Mouse (Mus musculus) forebrain, postnatal 0 days (tissue): ENCODE measurements around the gene Zfp131. TPM values are rescaled to one million over a fixed set of nuclear protein-coding genes. Genes with fewer than 3 reads are reported as not detected.
A peak's percentile ranks its signal among the peaks of the same experiment; 100 is the strongest.

Source experiments
- ATAC-seq: fragments of 200-750 bp; cut with Nextera tagmentation; 2 replicates; pipeline ENCODE4 v1.8.0; 2017; ENCODE audit warnings: mild to moderate bottlenecking, moderate library complexity
- DNase-seq: peaks from one replicate; pipeline ENCODE4 v3.0.0-alpha.2; 2015
- H3K27ac ChIP-seq: fragments of 300-500 bp; sonication (generic); 2 replicates; pipeline ENCODE4 v1.5.1; 2014; ENCODE audit warnings: low read depth, mild to moderate bottlenecking, antibody characterized with exemption, low read length, moderate library complexity, mixed read lengths
- H3K27me3 ChIP-seq: fragments of 300-500 bp; sonication (generic); 2 replicates; pipeline ENCODE4 v1.6.1; 2014; ENCODE audit warnings: mild to moderate bottlenecking, low read length, mixed read lengths; ENCODE audit not compliant: insufficient read depth
- H3K36me3 ChIP-seq: fragments of 300-500 bp; sonication (generic); 2 replicates; pipeline ENCODE4 v1.6.1; 2014; ENCODE audit warnings: mild to moderate bottlenecking, moderate library complexity; ENCODE audit not compliant: insufficient read depth
- H3K4me1 ChIP-seq: fragments of 300-500 bp; sonication (generic); 2 replicates; pipeline ENCODE4 v1.6.1; 2014; ENCODE audit warnings: antibody characterized with exemption; ENCODE audit not compliant: insufficient read depth
- H3K4me2 ChIP-seq: fragments of 300-500 bp; sonication (generic); 2 replicates; pipeline ENCODE4 v1.6.1; 2014; ENCODE audit warnings: low read depth, mild to moderate bottlenecking, moderate library complexity
- H3K4me3 ChIP-seq: fragments of 300-500 bp; sonication (generic); 2 replicates; pipeline ENCODE4 v1.5.1; 2014; ENCODE audit warnings: low read depth, low read length, mixed read lengths
- H3K9ac ChIP-seq: fragments of 300-500 bp; sonication (generic); 2 replicates; pipeline ENCODE4 v1.6.1; 2014; ENCODE audit warnings: mild to moderate bottlenecking
- H3K9me3 ChIP-seq: fragments of 300-500 bp; sonication (generic); 2 replicates; pipeline ENCODE4 v1.6.1; 2016; ENCODE audit warnings: low read length
- CTCF ChIP-seq: sonication (generic); IDR thresholded peaks from 2 replicates; pipeline ENCODE4 v1.5.1; 2016; ENCODE audit warnings: antibody characterized with exemption, control low read depth, low read depth
- WGBS: fragments of 180-500 bp; shearing (Covaris S2); extraction: QIAGEN DNeasy Blood & Tissue Kit; methylation state at CpG from one replicate; pipeline ENCODE4 v1.1.7; 2014; 5-methylcytosine and 5-hydroxymethylcytosine counted together
- polyA plus RNA-seq: library from polyadenylated mRNA; unstranded; fragments of >200 nt; fragmentation: Nextera tagmentation; extraction: Ambion mirVana; gene quantifications from 2 replicates; pipeline ENCODE4 v1.2.1, GENCODE M21; 2015
- total RNA-seq: library from RNA; depleted of rRNA; stranded (reverse); fragments of >200 nt; gene quantifications from 2 replicates; pipeline ENCODE4 v1.2.3, GENCODE M21; 2014

Zfp131 gene
- total and polyA plus RNA-seq, 2 experiments from 2014 or later: 27.7 to 56.7 TPM

DNA sequence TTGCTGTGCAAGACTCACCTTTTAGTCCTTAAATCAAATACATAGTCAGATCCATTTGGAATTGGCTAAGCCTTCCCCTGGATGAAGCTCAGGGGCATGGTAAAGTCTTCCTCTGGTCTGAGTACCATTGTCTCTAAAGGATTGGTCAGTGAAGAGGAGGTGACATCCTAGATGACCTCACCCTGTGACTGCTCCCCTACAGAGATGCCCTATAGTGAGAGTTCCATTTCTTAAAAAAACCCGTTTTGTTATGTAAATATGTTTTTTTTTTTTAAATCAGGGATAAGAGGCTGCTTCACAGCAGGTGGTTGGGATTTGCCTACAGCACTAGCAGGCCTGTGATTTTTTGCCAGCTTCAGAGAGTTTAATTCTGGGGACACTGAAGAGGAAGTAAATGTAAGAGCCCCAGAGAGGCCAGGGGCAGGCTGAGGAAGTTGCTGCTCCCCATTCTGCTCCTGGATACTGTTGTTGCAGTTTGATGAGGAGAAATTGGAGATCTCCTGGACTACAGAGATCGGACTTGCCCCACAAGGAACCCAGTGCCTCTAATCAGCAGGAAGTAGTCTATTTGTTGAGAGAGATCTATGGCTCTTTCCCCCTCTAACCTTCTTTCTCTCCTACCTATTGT is 27.0 kb upstream of the Zfp131 start:
- no peaks in the 10 kb centered on the region for H3K9me3 ChIP-seq
- TF ChIP-seq CTCF: no peak
- ATAC-seq (no peak), DNase-seq (no peak)
- H3K9ac ChIP-seq: no peak overlapping the region
- H3K4me2 ChIP-seq: no peak overlapping the region
- H3K4me3 ChIP-seq: no peak overlapping the region
- H3K36me3 ChIP-seq: no peaks in the 10 kb centered on the region
- H3K4me1 ChIP-seq: no peaks in the 10 kb centered on the region
- no peak overlapping the region for H3K27ac ChIP-seq
- WGBS: 16% methylated on average over 2 of the region's 2 CpGs
- no peaks in the 10 kb centered on the region for H3K27me3 ChIP-seq

DNA sequence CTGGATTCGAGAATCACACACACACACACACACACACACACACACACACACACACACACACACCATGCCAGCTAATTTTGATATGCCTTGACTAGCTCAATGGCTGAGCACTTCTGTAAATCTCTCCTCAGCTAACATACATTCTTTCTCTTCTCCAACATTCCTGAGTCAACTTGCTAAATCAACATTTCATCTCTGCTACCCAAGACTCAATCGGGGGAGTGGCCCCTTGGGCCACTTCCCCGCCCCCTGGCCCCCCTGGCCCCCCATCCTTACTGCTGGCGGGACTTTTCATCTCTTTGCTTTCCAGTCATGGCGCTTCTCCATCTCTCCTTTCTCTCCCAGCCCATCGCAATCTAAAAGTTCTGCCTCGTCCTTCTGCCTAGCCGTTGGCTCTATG is 26.1 kb upstream of the Zfp131 start:
- no peaks in the 10 kb centered on the region for H3K9me3 ChIP-seq
- ATAC-seq (no peak), DNase-seq (no peak)
- H3K27ac ChIP-seq: no peak overlapping the region
- H3K4me1 ChIP-seq: no peaks in the 10 kb centered on the region
- H3K27me3 ChIP-seq: no peaks in the 10 kb centered on the region
- no peak overlapping the region for H3K9ac ChIP-seq
- H3K36me3 ChIP-seq: no peaks in the 10 kb centered on the region
- 62% methylated on average over 8 of the region's 8 CpGs for WGBS
- H3K4me3 ChIP-seq: no peak overlapping the region
- no peak for TF ChIP-seq CTCF
- H3K4me2 ChIP-seq: no peak overlapping the region

DNA sequence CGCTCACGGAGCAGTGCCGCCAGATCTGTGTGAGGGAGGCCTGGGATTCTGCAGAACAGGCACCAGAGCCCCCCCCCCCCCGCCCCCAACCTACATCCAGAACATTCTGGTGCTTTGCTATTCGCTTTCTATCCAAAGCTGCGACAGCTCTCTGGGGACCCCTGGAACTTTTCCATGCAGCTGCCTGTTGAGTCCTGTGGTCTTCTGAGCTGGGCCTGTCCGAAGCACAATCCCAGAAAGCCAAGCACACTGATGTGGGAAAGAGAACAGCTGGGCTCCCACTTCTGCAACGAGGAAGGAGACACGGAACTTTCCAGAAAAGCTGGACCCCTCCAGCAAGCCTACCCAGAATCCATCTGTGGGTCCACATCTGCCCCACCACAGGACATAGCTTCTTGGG is 19.3 kb upstream of the Zfp131 start:
- DNase-seq (no peak), ATAC-seq (no peak)
- H3K4me3 ChIP-seq: no peak overlapping the region
- 86% methylated on average over 9 of the region's 9 CpGs for WGBS
- H3K9ac ChIP-seq: no peak overlapping the region
- H3K27ac ChIP-seq: no peak overlapping the region
- H3K27me3 ChIP-seq: no peaks in the 10 kb centered on the region
- H3K4me1 ChIP-seq: no peaks in the 10 kb centered on the region
- H3K4me2 ChIP-seq: no peak overlapping the region
- no peak for TF ChIP-seq CTCF
- no peaks in the 10 kb centered on the region for H3K36me3 ChIP-seq
- no peaks in the 10 kb centered on the region for H3K9me3 ChIP-seq

DNA sequence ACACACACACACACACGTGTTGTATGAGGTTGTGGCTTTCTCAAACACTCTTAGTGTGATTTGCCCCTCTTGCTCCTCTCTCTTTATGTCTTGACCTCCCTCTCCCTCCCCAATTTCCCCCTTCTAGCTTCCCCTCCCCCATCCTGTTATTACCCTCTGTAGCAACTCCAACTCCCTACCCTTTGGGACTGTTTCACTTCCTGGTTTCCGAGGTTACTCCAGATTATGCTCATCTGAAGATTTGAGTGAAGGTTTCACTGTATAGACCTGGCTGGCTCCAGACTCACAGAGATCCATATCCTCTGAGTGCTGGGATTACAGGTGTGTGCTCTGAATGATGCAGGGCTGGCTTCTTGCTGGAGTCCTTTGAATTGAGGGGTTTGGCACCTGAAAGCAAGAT is 18.2 kb upstream of the Zfp131 start:
- Histone ChIP-seq H3K27me3 (no peaks in the 10 kb centered on the region), H3K36me3 (no peaks in the 10 kb centered on the region), H3K4me2 (no peak overlapping the region), H3K27ac (no peak overlapping the region), H3K9me3 (no peaks in the 10 kb centered on the region), H3K4me3 (no peak overlapping the region), H3K9ac (no peak overlapping the region), H3K4me1 (no peaks in the 10 kb centered on the region)
- DNase-seq (no peak), ATAC-seq (no peak)
- no peak for TF ChIP-seq CTCF
- 92% methylated on average over 2 of the region's 2 CpGs for WGBS

- no peaks in the 10 kb centered on the region for H3K4me1 ChIP-seq
- H3K27me3 ChIP-seq: no peaks in the 10 kb centered on the region
- 63% methylated on average over 4 of the region's 4 CpGs for WGBS
- ATAC-seq: no peak
- H3K27ac ChIP-seq: no peak overlapping the region
- TF ChIP-seq CTCF: no peak
- H3K9me3 ChIP-seq: no peaks in the 10 kb centered on the region
- no peaks in the 10 kb centered on the region for H3K36me3 ChIP-seq
- H3K4me3 ChIP-seq: no peak overlapping the region
- DNase-seq: no peak
- H3K9ac ChIP-seq: no peak overlapping the region
- no peak overlapping the region for H3K4me2 ChIP-seq
These were observed 7.0 kb upstream of the Zfp131 start for GRCm38 (mm10) chr13:119797656-119798055.

DNA sequence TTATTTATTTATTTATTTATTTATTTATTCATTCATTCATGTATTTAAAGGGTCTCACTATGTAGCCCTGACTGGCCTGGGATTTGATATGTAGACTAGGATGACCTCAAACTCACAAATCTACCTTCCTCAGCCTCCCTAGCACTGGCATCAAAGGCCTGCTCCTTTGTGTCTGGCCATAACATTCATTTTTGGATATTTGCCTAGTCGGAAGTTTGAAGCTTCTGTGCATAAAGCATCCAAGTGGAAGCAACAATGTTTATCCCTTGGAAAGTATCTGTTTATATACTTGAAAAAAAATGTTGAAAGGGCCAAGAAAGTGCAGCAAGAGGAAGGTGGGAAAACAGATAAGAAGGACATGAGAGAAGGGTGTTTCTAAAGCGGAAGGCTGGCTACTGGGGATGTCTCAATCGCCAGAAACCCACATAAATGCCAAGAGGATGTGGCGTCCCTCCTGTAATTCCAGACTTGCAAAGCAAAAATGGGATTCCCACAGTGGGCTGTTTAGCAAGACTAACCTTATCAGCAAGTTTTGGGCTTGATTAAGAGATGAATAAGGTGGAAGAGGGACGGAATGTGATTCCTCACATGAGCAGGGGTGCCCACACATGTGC is 2.2 kb upstream of the Zfp131 start:
- H3K9me3 ChIP-seq: no peaks in the 10 kb centered on the region
- 76% methylated on average over 5 of the region's 5 CpGs for WGBS
- no peak for TF ChIP-seq CTCF
- H3K4me3 ChIP-seq: no peak overlapping the region
- H3K4me1 ChIP-seq: no peaks in the 10 kb centered on the region
- H3K4me2 ChIP-seq: no peak overlapping the region
- no peak overlapping the region for H3K27ac ChIP-seq
- DNase-seq: no peak
- H3K36me3 ChIP-seq: no peaks in the 10 kb centered on the region
- no peaks in the 10 kb centered on the region for H3K27me3 ChIP-seq
- no peak overlapping the region for H3K9ac ChIP-seq
- ATAC-seq: no peak

- H3K4me3 ChIP-seq: peak overlapping the region; percentile 90
- H3K9ac ChIP-seq: peak overlapping the region; percentile 90
- H3K36me3 ChIP-seq: peaks cover 7% of the 10 kb centered on the region
- WGBS: 2% methylated on average over 18 of the region's 18 CpGs
- H3K9me3 ChIP-seq: no peaks in the 10 kb centered on the region
- no peaks in the 10 kb centered on the region for H3K27me3 ChIP-seq
- ATAC-seq (no peak), DNase-seq (no peak)
- no peaks in the 10 kb centered on the region for H3K4me1 ChIP-seq
- peak overlapping the region; percentile 53 for H3K4me2 ChIP-seq
- no peak for TF ChIP-seq CTCF
- H3K27ac ChIP-seq: peak overlapping the region; percentile 94
These were observed 969 bp upstream of the Zfp131 start for GRCm38 (mm10) chr13:119791580-119792135.
